Mouse (Mus musculus) lung, adult 2 months (tissue): ENCODE measurements around the gene Gm973.

ENCODE experiments used
- CTCF ChIP-seq: fragments of 200-500 bp; IDR thresholded peaks from 2 replicates; pipeline ENCODE4 v1.5.1; 2011; ENCODE audit warnings: mild to moderate bottlenecking, low read length, control low read depth; ENCODE audit not compliant: insufficient read depth
- POLR2A ChIP-seq: fragments of 200-500 bp; IDR thresholded peaks from 2 replicates; pipeline ENCODE4 v1.6.1; 2011; ENCODE audit warnings: low read depth, mild to moderate bottlenecking, control low read depth, low read length, borderline replicate concordance; ENCODE audit errors: extremely low read depth

DNA sequence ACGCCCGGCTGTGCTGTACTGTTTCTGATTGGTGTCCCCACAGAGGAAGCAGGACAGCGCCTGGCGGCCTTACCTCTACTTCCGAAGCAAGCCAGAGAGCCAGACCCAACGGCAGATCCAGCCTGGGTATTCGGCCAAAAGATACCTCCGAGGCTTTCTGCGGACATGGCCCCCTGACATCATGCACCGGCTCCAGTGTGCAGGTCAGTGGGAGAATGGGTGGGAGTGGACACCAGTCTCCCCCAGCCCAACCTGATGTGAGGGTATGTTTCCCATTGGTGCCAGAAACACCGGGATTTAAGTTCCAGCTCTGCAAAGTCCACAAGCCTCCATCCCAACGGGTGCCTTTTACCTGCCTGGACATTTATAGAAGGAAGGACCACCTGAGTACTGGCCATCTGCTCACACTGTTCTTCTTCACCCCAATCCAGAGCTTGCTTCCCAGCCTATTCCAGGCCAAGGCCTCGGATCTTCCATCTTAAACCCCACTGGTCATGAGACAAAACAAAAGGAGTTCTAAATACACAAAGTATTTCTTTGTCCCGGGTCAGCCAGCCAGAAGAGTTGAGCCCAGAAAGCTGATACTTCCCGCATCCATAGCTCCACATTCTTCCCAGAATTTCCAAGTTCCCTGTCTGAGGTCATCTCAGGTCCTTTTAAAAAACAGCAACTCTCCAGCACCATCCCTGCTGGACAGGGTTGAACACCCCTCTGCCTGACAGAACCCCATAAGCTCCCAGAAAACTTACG lies 25.4 kb downstream of the Gm973 start:
- no peak for TF ChIP-seq POLR2A
- TF ChIP-seq CTCF = no peak
